Mouse (Mus musculus) Muller cell, postnatal 12 days (primary cell): ENCODE measurements around the gene Fry.

Experiments used
- DNase-seq: peaks from one replicate; pipeline ENCODE4 v3.0.0-alpha.2; 2015; ENCODE audit errors: inconsistent ontology term

Fry gene

DNA sequence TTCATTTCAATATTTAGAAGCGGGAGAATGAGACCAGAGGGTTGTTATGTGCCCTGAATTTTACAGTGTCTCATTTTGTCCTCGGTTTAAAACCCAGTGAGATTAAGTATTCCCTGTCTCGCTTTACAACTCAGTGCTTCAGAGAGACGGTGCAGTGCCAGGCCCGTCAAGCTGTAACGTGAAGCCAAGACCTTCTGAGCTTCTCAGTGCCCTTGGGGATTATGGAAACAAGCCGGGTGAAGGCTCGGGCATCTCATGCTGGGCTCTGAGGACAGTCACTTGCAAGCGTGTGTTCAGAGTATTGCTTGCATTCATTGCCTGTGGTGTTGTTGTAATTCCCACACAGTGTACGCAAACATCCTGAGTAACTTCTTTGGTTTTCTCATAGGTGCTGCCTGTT lies 218.0 kb downstream of the Fry start:
- no peak for DNase-seq

DNA sequence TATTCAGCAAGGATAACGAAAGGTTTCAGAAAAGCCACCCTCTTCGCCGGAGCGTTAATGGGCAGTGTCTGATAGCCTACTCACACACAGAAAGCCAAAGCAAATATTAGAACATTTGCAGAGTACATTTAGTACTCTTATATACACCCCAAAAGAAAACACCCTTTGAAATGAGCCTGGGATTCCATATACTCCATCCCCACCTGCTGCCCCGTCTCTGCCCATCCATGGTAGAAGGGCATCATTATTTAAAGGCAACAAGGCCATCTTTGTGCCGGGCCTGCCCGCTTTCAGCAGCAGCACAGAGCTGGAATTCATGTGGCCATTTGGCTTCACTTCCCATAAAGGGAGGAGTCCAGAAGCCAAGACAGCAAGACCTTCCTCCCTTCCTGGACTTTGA lies 219.3 kb downstream of the Fry start:
- no peak for DNase-seq

DNA sequence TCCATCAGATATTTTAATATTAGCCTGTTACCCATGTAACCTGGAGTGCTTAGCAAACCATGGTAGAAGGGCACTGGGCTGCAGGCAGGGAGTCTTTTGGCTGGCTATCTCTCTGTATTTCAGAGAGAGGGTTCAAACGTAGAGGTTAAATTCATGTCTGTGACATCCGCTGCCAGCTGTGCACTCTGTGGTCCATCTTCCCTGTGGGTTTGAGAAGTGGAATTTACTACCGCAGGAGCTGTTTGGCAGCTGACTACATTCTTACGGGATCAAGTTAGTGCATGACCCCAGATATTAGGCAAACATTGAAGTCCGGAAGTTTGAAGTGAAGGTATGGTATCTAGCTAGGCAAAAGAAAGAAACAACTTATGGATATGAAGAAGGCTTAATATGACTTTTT lies 222.5 kb downstream of the Fry start:
- no peak for DNase-seq

DNA sequence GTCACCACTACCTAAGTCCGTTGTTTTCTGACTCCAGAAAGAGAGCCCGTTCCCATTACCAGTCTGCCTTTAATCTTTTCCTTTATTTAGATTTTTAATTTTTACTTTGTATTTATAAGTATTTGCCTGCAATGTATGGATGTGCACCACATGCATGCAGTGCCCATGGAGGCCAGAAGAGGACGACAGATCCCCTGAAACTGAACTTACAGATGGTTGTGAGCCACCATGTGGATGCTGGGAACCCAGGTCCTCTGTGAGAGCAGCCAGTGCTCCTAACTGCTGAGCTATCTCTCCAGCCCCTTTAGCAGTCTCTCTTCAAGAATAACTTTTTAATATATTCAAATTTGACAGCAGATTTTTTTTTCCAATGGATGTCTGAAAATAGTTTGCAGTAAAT lies 223.7 kb downstream of the Fry start:
- DNase-seq, result no peak

DNA sequence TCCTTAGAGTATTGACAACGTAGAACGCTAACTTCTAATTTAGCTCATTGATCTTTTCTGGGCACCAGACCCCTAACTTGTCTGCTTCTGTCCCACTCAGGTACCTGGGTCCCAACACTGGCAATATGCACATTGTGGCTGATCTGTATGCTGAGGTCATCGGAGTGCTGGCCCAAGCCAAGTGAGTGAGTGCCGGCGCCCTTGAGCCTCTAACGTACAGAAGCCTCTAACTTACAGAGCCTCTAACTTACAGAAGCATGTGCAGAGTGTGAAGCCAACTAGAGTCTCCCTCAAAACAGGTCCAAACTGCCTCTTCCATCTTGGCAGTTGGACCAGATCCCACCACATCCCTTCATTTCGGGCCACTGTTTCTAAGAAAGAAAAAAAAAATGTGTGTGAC lies 227.5 kb downstream of the Fry start:
- DNase-seq, result no peak

DNA sequence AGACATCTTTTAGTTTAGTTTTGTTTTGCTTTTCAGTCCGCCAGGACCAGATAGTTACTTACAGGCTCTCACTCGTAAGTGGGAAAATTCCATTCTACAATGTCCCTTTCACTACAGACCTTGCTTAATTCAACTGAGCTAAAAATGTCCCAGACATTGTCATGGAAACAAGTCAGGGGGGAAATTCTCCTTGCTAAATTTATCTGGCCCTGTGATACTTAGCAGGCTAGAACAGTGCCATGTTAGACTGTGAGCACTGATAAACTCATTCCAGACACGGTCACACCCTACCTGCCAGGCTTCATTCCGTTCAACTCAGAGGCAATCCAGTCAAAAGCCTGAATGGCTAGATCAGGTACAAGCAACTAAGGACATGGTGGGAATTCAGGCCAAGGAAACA lies 227.9 kb downstream of the Fry start:
- no peak for DNase-seq

DNA sequence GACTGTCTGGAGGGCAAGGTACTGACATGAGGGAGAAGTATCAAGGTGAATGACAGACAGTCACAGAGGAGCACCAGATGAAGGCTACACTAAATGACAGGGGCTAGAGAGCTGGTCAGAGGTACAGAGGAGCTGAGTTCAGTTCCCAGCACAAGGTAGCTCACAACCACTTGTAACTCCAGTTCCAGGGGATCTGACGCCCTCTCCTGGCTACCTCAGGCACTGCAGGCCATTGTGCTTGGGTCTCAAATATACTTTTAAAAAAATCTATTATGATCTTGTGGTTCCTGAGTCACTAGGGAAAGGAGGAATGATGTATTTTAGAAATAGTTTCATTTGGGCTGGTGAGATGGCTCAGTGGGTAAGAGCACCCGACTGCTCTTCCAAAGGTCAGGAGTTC lies 229.4 kb downstream of the Fry start:
- no peak for DNase-seq

DNA sequence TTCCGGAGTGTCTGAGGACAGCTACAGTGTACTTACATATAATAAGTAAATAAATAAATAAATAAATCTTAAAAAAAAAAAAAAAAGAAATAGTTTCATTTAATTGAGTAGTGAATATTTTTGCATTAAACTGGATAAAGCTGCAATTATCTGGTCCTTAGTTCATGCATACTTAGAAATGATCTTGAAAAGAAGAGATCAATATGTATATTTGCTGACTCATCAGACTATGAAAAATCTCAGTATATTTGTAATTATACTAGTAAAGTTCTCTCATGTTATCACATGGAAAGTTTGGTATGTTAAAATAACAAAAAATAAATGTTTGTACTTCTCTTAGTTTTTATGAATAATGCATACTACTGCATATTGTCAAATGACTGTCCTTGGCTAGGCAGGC lies 229.9 kb downstream of the Fry start:
- DNase-seq, result no peak

DNA sequence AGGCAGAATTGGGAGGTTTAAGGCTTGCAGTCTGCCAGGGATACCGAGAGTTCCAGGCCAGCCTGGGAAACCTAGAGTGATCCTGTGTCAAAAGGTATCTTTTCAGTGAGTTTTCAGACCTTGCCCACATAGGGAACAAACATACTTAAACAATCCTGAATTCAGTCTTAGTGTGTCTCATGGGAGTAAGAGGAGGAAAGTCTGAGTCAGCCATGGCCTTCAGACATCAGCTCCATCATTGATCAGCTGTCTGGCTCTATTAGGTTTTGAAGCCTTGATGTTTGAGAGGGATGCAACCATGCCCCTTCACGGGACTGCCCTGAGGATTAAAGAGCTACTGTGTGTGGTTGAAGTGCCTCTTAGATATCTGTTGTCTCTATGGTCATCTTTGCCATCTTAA lies 232.7 kb downstream of the Fry start:
- DNase-seq, result no peak

DNA sequence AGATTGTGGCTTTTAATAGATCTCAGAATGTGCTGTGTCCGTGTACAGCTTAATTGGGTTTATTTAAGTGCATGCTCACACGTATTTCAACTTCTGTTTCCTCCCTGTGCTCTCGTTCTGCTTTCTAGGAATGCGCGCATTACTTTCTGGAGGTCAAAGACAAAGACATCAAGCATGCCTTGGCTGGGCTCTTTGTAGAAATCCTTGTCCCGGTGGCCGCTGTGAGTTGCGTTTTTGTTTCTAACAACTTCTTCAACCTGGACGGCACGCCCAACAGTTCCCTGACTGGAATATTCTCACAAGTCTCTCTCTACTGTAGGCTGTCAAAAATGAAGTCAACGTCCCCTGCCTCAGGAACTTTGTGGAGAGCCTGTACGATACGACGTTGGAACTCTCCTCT lies 240.2 kb downstream of the Fry start:
- no peak for DNase-seq

DNA sequence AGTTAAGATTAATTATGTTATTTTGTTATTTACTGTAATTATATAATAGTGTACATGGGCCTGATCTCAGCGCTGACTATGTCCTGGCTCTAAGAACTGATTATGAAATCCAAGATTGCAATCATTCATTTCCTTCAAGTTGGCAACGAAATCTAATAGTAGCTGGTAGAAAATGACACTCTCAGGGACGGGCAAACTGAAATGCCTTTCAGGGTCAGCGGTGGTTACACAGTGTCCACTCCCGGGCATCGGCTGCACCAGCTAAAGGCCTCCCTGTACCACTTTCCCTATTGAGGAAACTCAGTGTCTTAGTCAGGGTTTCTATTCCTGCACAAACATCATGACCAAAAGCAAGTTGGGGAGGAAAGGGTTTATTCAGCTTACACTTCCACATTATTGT lies 243.8 kb downstream of the Fry start:
- no peak for DNase-seq

DNA sequence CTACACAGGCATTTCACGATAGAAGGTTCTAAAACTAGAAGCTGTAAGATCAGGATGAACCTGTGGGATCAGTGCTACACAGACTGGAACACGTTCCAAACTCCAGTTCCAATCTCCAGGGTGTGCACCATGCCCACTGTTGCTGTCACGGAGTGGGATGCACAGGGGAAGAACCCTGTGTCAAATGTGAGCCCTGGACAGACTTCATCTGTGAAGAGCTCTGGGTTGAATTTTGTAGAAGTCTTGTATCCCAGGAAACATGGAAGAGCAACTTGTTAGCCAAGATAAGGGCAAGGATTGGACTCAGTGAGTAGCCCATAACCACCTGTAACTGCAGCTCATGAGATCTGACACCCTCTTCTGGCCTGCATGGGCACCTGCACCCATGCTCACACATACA lies 246.2 kb downstream of the Fry start:
- DNase-seq, result no peak

DNA sequence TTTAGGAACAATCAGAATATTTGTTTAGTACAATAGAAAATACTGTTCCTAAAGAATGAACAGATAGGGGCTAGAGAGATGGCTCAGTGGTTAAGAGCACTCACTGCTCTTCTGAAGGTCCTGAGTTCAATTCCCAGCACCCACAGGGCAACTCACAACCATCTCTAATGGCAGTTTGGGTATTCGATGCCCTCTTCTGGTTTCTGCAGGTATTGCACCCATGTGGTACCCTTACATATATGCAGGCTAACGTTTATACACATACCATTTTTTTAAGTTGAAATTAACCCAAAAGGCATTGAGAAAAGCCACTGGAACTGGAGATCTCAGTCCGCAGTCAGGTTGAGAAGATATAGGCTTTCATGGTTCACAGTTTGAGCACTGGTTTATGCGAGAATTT lies 248.6 kb downstream of the Fry start:
- DNase-seq, result no peak

DNA sequence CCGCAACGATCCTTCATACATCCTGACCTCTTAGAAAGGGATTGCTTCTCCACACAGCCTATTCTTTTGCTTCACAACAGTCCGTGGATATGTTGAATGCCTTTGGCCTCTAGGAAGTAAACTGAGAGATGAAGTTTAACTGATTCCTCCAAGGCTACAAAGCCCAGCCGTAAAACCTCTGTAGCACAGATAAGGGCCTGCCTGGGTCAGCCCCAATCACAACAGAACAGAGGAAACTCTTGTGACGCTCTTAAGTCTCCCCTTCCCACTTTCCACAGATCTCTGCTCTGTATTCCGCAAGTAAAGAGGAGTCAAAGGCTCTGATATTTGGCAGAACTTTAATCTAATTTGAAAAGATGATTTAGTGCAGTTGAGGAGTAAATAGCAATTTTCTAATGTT lies 251.8 kb downstream of the Fry start:
- DNase-seq, result no peak

DNA sequence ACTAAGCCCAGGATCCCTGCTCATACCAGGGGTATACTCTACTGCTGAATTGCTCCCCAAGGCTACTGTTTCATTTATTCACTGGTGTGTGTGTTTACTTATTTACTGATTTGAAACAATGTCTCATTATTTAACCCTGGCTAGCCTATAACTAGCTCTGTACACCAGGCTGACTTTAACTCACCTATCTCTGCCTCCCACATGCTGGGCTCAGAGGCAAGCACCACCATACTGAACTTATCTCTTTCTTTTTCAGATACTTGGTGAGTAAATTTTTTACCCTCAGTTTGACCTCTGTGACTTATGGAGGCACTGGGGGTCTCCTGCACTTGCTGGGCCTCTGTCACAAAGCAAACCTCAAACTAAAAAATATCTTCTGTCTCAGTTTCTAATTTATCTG lies 252.4 kb downstream of the Fry start:
- no peak for DNase-seq

DNA sequence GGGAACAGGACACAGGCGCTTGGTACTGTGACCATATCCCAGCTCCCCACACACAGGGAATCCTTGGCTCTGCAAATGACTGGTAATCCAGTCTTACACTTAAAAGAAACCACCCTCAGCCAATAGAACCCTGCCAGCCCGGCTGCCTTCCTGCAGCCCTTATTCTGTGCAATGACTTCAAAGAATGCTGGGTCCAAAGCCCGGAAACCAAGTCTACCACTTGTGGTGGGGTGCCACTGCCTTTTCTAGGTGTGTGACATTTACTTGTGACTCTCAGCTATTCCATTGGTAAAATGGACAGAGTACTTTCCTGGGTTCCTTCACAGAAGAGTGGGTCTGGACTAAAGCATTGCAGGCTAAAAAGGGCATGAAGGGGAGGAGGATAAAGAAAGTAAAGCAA lies 254.5 kb downstream of the Fry start:
- no peak for DNase-seq

DNA sequence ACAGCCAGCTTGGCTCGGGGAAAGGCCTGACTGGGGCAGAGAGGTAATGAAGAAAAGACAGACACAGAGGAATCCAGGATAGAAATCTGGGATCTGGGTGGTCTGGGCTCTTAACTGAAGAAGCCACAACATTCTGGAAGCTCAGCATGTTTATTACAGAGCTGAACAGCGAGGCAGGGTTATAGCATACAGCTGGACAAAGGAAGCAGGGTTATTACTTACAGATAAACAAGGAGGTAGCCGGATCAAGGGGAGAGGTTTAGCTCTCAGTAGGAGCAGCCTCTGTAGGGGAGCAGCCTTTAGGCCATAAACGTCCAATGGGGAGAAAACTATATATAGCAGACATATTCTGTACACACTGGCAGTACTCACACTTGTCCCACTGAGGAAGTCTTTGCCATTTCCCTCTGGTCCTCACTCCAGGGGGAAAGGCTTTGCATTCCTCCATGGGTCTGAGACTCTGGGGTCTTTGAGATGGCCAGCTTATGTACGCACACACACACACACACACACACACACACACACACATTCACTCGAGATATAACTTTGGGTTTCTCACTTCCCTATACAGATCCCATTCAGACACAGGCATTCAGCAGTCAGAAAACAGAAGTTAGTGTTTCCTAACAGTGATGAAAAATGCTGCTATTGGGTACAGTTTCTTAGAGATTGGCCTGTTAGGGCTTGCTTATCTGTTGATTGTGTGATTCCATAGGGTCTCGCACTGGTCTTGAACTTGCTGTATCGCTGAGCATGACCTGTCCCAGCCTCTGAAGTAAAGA lies 256.5 kb downstream of the Fry start:
- no peak for DNase-seq

DNA sequence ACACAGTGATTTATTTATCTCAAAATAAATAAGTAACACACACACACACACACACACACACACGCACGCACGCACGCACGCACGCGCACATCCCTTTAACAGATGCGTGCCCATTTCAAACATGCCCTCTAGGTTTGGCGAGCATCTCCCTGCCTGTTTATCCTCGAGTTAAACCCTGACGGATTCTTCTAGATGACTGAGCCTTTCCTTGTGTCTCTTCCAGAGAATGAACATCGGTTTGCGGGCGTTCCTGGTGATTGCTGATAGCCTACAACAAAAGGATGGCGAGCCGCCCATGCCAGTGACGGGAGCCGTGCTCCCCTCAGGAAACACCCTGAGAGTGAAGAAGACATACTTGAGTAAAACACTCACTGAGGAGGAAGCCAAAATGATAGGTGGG lies 260.1 kb downstream of the Fry start:
- DNase-seq, result no peak

DNA sequence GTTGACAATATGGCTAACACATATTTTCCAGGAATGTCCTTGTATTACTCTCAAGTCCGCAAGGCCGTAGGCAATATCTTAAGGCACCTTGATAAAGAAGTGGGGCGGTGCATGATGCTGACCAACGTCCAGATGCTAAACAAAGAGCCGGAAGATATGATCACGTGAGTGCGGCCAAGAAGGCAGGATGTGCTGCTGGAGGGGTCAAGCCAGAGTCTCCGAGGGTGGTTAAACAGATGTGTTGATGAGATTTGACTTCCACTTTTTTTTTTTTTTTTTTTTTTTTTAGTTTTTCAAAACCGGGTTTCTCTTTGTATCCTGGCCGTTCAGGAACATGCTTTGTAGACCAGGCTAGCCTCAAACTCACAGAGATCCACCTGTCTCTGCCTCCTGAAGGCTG lies 262.3 kb downstream of the Fry start:
- DNase-seq, result no peak

DNA sequence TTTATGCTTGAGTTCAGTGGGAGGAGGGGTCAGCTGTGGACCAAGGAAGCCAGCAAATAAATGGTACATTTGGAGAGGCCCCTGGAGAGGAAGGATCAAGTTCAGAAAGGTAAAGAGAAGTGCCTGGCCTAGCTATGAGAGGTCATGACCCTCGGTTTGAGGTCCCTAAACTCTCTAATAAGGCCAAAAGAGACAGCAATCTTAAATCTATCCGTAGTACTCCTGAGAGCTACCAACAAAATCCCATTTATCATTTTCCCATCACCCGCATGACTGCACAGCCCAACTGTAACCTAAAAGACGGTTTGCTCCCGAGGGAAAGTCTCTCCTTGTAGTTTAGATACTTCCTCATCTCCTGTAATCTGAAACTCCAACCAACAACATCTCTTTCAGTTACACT lies 264.0 kb downstream of the Fry start:
- no peak for DNase-seq

DNA sequence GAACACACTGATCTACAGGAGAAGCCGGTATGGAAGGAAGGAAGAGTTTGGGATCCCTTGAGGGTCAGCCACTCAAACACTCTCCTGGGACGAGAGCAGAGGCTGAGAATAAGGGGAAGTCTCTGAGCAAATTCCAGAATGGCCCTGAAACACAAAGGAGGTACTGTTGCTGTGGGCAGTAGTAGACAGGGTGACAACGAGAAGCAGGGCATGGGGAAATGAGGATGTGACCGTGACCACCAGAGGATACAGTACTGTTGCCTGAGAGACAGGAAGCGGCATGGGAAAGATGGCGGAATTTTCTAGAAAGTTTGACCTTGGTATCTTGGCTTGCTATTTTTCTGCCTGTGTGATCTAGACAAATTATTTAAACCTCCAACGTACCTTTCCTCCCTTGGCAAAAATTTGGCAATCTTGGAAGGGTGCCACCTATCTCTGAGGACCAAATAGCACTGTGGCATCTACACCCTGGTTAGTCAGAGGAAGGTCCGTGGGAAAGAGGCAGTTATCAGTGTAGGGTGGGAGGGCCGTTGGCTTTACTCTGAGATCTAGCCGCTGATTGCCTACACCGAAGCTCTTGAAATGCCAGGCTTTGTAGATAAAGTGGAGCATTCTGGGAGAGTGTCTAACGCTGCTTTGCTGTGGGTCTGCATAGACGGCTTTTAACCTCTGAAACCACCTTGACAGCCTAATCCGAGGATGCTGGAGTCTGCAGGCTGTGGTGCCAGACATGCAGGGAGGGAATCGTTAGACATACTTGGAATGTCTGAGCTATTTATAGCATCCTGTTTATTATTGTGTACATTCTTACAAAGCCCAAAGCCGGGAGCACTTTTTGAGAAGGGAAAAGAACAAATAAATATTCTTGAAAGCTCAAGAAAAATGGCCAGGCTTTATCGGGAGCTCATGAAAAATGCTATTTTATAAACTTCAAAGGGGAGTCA lies 266.1 kb downstream of the Fry start:
- peak; percentile 21 for DNase-seq

DNA sequence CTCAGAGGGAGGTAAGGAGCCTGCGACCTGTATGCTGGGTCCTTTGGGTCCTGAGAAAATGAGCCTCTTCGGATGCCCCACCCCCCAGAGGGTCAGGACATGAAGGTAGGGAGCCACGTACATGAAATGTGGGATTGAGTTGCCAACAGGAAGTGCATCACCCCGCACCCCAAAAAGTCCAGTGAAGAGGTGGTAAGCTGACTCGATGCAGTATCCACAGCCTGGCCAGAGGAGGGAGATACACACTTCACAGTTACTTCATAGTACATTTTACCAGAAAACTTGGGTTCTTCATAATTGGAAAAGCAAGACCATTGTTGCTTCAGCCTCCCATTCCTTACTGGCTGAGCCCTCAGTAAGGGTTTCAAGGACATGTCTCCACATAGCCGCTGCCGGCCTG lies 266.8 kb downstream of the Fry start:
- no peak for DNase-seq

DNA sequence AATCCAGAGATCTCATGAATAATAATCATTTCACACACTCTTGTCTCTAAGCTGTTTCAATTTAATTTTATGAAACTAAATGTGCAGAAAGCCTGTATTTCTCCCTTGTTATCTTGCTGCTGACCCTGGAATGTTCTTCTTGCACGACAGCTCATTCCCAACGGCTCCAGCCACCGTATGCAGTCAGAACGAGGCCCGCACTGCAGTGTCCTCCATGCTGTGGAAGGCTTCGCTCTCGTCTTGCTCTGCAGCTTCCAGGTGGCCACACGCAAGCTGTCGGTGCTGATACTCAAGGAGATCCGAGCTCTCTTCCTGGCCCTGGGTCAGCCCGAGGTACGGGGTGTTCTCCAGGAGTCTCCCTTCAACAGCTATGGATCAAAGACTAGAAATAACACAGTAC lies 270.2 kb downstream of the Fry start:
- no peak for DNase-seq
